Mouse (Mus musculus) megakaryocyte, embryonic 14.5 days (primary cell): ENCODE results near the gene Wasf3.

ENCODE experiments used
- FLI1 ChIP-seq: IDR thresholded peaks from 2 replicates; pipeline ENCODE4 v1.6.1; 2012; ENCODE audit warnings: low read length, inconsistent platforms, mixed read lengths
- GATA1 ChIP-seq: IDR thresholded peaks from 3 replicates; pipeline ENCODE4 v1.6.1; 2012; ENCODE audit warnings: mixed read lengths, low read length, inconsistent platforms, borderline replicate concordance

DNA sequence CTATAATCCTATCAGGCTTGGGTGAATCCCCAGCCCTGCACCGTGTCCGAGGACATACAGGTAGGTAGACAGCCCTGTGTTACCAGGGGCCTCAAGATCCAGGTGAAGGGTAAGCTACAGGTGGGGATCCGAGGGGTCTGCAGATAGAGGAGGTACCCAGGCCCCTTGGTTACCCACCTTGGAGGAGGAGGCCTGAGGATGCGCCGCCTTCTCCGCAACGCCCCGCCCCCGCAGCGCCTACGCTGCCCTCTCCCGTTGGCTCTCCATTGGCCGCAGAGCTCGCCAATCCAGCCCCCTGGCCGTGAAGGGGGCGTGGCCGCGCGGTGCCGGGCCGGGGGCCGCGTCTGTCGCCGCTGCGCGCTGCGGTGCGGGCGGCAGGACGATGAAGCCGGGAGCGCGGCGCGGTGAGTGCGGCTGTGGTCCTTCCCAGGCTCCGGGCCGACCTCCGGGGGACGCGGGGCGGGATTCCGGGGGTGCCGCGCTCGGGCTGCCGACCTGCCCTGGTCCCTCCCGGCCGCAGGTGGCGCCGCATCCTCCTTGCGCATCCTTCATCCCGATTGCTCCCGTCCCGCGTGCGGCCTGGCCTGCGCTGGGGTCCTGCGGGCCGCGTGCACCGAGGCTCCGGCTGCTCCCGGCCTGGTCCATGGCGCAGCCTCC, at the start of gene Wasf3:
- no peak for TF ChIP-seq GATA1
- TF ChIP-seq FLI1: no peak
